Mouse (Mus musculus) testis, adult 2 months (tissue): ENCODE results near the gene D10Wsu102e.

Source experiments
- CTCF ChIP-seq: fragments of 200-500 bp; IDR thresholded peaks from 2 replicates; pipeline ENCODE4 v1.5.1; 2012; ENCODE audit warnings: low read depth, mild to moderate bottlenecking, inconsistent platforms, low read length, moderate library complexity; ENCODE audit not compliant: control insufficient read depth, insufficient read depth, insufficient replicate concordance
- POLR2A ChIP-seq: fragments of 200-500 bp; IDR thresholded peaks from 2 replicates; pipeline ENCODE4 v1.6.1; 2012; ENCODE audit warnings: low read depth, mild to moderate bottlenecking, inconsistent platforms, low read length, moderate library complexity; ENCODE audit not compliant: control insufficient read depth

DNA sequence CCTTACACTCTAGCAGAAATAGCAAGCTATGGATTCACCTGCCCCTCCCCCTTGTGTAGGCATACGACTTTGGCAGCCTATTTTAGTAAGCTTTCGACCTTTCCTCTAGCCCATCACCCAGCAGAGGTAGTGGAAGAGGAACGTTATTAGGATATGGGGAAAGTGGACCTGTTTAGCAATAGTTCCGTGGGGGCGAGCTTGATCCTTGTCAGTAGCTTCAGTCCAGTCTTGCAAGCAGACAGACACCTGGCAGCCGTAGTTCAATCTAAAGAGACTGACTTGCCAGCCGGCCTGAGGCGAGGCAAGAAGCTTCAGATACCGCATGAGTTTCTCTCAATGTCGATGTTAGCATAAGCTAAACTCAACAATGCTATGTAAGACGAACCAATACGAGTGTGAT, 3.6 kb upstream of the D10Wsu102e start:
- no peak for TF ChIP-seq CTCF
- TF ChIP-seq POLR2A: no peak
